Mouse (Mus musculus) G1E-ER4 (cell line): ENCODE results near the gene Nav1. TPM values are rescaled to one million over a fixed set of nuclear protein-coding genes. Genes with fewer than 3 reads are reported as not detected.

Experiments used
- GATA1 ChIP-seq: IDR thresholded peaks from one replicate; pipeline ENCODE4 v1.8.0; 2012; ENCODE audit warnings: low read length, inconsistent platforms
- polyA plus RNA-seq: library from polyadenylated mRNA; stranded (reverse); fragments of >175 nt; gene quantifications from 2 replicates; pipeline ENCODE4 v1.2.3, GENCODE M21; 2012

Gene Nav1
- polyA plus RNA-seq, 1 experiment = 0.06 TPM

DNA sequence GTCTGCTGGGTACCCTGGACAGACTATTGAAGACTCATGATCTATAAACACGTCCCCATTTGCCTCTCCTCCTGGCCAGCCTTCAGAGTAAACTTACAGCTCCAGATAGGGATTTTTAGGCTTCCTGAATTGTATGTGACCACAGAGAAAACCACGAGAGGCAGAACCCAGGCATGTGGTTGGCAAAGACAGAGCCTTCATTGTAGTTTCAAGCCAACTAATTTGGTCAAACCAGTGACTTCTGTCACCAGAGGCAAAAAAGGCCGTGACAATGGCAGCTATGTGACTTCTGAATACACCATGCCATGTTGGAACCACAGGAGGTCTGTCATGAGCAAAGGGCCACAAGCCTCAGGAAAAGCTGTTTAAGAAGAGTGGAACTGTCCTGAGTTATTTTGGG lies 18.6 kb upstream of the Nav1 start:
- TF ChIP-seq GATA1 = no peak

- no peak for TF ChIP-seq GATA1
Measured at GRCm38 (mm10) chr1:135624646-135625045, 17.6 kb upstream of the Nav1 start.

- TF ChIP-seq GATA1 = no peak
Measured at GRCm38 (mm10) chr1:135623136-135623535, 16.0 kb upstream of the Nav1 start.

DNA sequence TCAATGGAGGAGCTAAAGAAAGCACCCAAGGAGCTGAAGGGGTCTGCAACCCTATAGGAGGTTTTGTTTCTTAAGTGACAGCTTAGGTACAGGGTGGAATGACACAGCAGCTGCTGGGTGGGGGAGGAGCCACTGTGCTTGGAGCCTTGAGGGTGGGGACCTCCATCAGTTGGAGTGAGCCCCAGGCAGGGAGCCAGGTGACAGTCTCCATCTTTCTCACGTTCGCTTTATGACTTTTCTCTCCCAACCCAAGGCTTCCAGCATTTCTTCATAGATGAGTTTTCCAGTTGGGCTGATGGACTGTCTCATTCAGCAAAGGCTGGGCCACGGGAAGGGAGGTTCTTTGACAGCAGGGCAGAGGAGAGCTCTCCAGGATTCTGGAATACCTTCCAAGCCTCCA lies 14.2 kb upstream of the Nav1 start:
- no peak for TF ChIP-seq GATA1

DNA sequence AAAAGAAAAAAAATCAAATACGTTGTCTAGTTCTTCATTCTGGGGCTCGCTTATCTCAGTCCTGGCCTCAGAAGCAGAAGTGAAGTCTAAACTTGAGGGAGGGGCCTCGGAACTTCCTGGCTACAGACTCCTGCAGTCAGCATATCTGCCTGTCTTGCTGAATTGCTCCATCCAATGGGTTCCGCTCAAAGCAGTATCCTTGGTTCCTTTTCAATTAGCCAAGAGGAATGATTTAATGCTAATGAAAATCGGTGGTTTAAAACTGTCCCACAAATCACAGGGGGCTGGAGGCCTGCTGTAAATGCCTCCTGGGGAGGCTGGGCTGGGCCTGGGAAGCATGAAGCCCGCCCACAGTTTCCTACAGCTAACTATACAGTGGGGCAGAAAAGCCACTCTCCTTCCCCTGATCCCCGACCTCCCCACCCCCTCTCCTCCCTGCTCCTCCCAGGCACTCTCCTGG lies 12.9 kb upstream of the Nav1 start:
- TF ChIP-seq GATA1 = no peak

GRCm38 (mm10) chr1:135619130-135619529 lies 12.0 kb upstream of the Nav1 start:
- no peak for TF ChIP-seq GATA1

DNA sequence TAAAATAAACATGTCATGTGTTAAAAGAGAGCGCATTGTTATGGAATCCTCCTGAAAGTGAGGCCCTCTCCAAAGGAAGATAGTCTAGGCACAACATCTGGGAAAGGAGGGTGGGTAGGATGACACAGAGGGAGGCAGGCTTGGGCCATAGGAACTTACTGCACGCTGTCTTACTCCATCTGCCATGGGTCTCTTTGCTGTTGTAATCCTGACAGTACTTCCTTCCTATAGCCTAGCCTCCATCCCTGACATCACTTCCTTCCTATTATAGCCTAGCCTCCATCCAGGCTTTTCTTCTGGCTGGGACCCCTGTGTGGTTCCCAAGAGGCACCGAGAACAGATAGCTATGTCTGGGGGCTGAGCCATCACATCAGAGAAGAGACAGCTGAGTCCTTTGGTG lies 10.2 kb upstream of the Nav1 start:
- no peak for TF ChIP-seq GATA1

GRCm38 (mm10) chr1:135615715-135616641 lies 8.9 kb upstream of the Nav1 start:
- no peak for TF ChIP-seq GATA1

- TF ChIP-seq GATA1 = no peak
Measured at GRCm38 (mm10) chr1:135609621-135610020, 2.5 kb upstream of the Nav1 start.

- no peak for TF ChIP-seq GATA1
Measured at GRCm38 (mm10) chr1:135606355-135607015, 610 bp downstream of the Nav1 start.

- TF ChIP-seq GATA1 = no peak
Measured at GRCm38 (mm10) chr1:135605530-135605929, 1.6 kb downstream of the Nav1 start.

- TF ChIP-seq GATA1 = no peak
Measured at GRCm38 (mm10) chr1:135604361-135605052, 2.6 kb downstream of the Nav1 start.

DNA sequence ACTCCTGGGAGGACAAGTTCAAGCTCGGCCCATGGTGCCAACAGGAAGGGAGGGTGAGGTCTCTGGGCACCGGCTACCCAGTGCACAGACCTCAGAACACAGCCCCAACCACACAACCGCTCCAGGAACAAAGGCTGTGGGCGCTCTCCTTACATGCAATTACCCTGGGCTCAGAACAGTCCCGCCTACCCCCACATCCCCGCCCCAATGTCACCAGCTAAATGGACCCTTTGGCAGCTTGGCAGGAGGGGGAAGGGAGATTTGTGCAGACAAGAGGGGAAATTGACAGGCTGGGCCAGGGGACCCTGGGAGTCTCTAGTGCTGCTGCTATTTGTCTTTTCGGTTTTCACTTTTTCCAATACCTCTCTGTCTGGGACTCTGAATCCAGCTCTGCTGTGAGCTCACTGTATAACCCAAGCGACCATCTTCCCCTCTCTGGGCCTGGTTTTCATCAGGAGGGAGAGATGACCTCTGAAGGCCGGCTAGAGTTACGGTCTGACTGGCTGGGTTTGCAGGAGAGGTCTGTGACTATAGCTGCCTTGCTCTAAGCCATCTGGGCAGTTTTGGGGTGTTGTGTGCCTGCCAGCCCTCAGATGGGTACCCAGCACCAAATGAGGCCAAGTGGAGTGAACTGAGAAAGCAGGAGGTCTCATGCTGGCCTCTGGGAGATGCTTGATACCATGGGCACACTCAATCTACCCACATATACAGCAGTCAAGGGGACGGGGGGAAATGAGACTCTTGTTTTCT lies 3.8 kb downstream of the Nav1 start:
- no peak for TF ChIP-seq GATA1

DNA sequence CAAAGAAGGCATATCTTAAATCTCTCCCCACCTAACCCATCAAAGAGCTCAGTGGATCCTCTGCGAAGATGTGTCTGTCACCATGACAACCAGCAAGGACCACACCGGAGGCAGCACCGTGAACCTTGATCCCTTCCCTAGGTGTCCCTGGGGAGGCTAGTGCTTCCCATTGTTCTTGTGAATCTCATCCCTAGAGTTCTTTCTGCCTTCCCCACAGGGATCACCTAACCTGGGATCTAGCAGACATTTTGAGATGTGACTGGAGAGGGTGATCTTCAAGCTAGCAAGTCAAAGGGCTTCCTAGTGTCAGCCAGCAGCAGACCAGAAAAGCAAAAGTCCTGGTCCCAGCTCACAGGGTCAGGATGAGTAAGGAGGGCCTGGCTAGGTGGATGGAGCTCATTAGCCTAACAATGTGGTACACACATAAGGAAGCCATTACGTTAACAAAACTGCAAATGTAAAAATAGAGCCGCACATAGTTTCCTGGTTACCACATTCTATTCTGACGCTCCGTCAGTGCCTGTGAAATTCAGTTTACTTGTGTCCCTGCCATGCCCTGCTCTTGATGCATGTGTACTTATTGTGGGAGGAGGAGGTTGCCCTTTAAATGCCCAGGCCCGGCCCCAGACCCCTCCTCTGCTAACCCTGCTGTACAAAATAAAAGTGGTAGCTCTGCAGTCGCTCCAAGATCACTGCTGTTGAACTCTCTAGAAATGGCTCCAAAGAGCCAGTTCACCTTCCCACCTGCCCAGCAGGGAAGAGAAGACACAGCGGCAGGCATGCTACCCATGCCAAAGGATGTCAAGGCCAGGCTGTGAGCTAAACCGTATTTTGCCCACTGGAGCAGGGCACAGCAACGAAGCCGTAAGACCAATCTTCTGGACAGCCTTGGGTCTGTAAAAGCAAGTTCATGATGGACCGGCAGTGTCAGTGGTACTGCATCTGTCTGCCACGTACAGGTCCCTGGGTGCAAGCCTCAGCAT lies 6.8 kb downstream of the Nav1 start:
- no peak for TF ChIP-seq GATA1

GRCm38 (mm10) chr1:135598251-135598879 lies 8.7 kb downstream of the Nav1 start:
- TF ChIP-seq GATA1 = no peak
